Mouse (Mus musculus) CH12F3 (cell line): ENCODE measurements around the gene Eif2b4.

ENCODE experiments used
- in situ Hi-C: fragments of 300-500 bp; cut with MboI; formaldehyde crosslinking; loops from 2 replicates; pipeline ENCODE4 v1.14.3; 2020; ENCODE audit warnings: low sequenced_read_pairs

Eif2b4 gene

GRCm38 (mm10) chr5:31200327-31200768 is 7.1 kb upstream of the Eif2b4 start:
- in situ Hi-C loops, result no loop called here

- in situ Hi-C loops, result no loop called here
Measured at GRCm38 (mm10) chr5:31199893-31200292, 6.7 kb upstream of the Eif2b4 start.

GRCm38 (mm10) chr5:31199321-31199892 is 6.2 kb upstream of the Eif2b4 start:
- in situ Hi-C loops, result no loop called here

GRCm38 (mm10) chr5:31198616-31199320 is 5.5 kb upstream of the Eif2b4 start:
- in situ Hi-C loops, result no loop called here

- in situ Hi-C loops, result no loop called here
Measured at GRCm38 (mm10) chr5:31198170-31198569, 4.9 kb upstream of the Eif2b4 start.

GRCm38 (mm10) chr5:31197072-31197471 is 3.8 kb upstream of the Eif2b4 start:
- in situ Hi-C loops, result no loop called here

GRCm38 (mm10) chr5:31196207-31196606 is 3.0 kb upstream of the Eif2b4 start:
- in situ Hi-C loops, result no loop called here

- in situ Hi-C loops, result no loop called here
Measured at GRCm38 (mm10) chr5:31195671-31196070, 2.4 kb upstream of the Eif2b4 start.

GRCm38 (mm10) chr5:31194486-31195485 is 1.6 kb upstream of the Eif2b4 start:
- in situ Hi-C loops, result no loop called here

- in situ Hi-C loops, result no loop called here
Measured at GRCm38 (mm10) chr5:31193631-31194281, 526 bp upstream of the Eif2b4 start.

- in situ Hi-C loops, result no loop called here
Measured at GRCm38 (mm10) chr5:31192045-31192938, 938 bp downstream of the Eif2b4 start.

GRCm38 (mm10) chr5:31190201-31190600 is 3.0 kb downstream of the Eif2b4 start:
- in situ Hi-C loops, result no loop called here

GRCm38 (mm10) chr5:31188223-31188840 is 4.9 kb downstream of the Eif2b4 start:
- in situ Hi-C loops, result no loop called here

- in situ Hi-C loops, result no loop called here
Measured at GRCm38 (mm10) chr5:31183678-31184077, 9.6 kb downstream of the Eif2b4 start.

GRCm38 (mm10) chr5:31181183-31181770 is 12.0 kb downstream of the Eif2b4 start:
- in situ Hi-C loops, result no loop called here

- in situ Hi-C loops, result no loop called here
Measured at GRCm38 (mm10) chr5:31179766-31180630, 13.2 kb downstream of the Eif2b4 start, which contains the start of the genes Gm29609 and Gtf3c2. TSS of gene Gm29609 (minus strand) at chr5:31179911. TSS of gene Gtf3c2 (minus strand) at chr5:31180144.

GRCm38 (mm10) chr5:31179301-31179765 is 13.9 kb downstream of the Eif2b4 start:
- in situ Hi-C loops, result no loop called here

- in situ Hi-C loops, result no loop called here
Measured at GRCm38 (mm10) chr5:31168630-31169029, 24.6 kb downstream of the Eif2b4 start.
